ENCODE assay signal across 10 mouse cellular contexts in genomic region chr4:128855613-128856040, GRCm38 (mm10). TPM values are rescaled to one million over a fixed set of nuclear protein-coding genes. Genes with fewer than 3 reads are reported as not detected.
DNase-seq lines count a peak whose midpoint lies in the region; ATAC-seq and TF ChIP-seq lines count a peak whose summit lies in the region.
"Had no signal": no experiment of that assay in that cellular context is flagged by ENCODE, and none has a peak within 500 bp of the region (broad histone marks: within the 10 kb centered on the region; RNA-seq: fewer than 3 reads in every experiment).

No protein-coding gene starts in this region.

- no peaks in the 10 kb centered on the region for H3K4me1 ChIP-seq in cerebellum, adult 2 months (ENCODE audit: control insufficient read depth, insufficient read depth, low read length)
- no peaks in the 10 kb centered on the region for H3K4me1 ChIP-seq in hindbrain, embryonic 16.5 days (ENCODE audit: control insufficient read depth, insufficient read depth, low read depth, low read length)
- H3K4me1 ChIP-seq: embryonic facial prominence, embryonic 12.5 days had no signal

- no peaks in the 10 kb centered on the region for H3K27me3 ChIP-seq in cerebellum, adult 2 months (ENCODE audit: control insufficient read depth, insufficient read depth, low read length)
- no peaks in the 10 kb centered on the region for H3K27me3 ChIP-seq in hindbrain, embryonic 16.5 days (replicated peaks; ENCODE audit: control insufficient read depth, insufficient read depth, low read length)
- H3K27me3 ChIP-seq: embryonic facial prominence, embryonic 12.5 days; neural tube, embryonic 13.5 days had no signal

- 35% methylated on average over 4 of the region's 4 CpGs for WGBS in cerebellum, adult 2 months
- WGBS in hindbrain, embryonic 16.5 days: 68% methylated on average over 4 of the region's 4 CpGs

- ATAC-seq in cerebellum, adult (ENCODE audit: insufficient number of reproducible peaks, low FRiP score, low TSS enrichment): no peak
- peak; percentile 86 for ATAC-seq in megakaryocyte-erythroid progenitor cell, adult 5-6 weeks (replicated peaks; ENCODE audit: low FRiP score, low TSS enrichment, poor library complexity, severe bottlenecking)
- ATAC-seq in hindbrain, embryonic 16.5 days: no peak

- no peak overlapping the region for H3K4me2 ChIP-seq in hindbrain, embryonic 16.5 days (ENCODE audit: low read length)
- H3K4me2 ChIP-seq: embryonic facial prominence, embryonic 12.5 days; neural tube, embryonic 13.5 days had no signal

- no peak for TF ChIP-seq CTCF in cerebellum, adult 2 months (IDR thresholded peaks at IDR 0.05; ENCODE audit: borderline replicate concordance, insufficient read depth, low read depth, low read length)

- intact Hi-C loops in left cerebral cortex, postnatal 36 days (cut with DNase I): loop anchor here (5.0 kb wide), 4 partner anchors 43 to 243 kb away; partner anchors contain the start of gene Zscan20

- H3K27ac ChIP-seq in cerebellum, adult 2 months (ENCODE audit: insufficient read depth, low read length): no peak overlapping the region
- no peak overlapping the region for H3K27ac ChIP-seq in hindbrain, embryonic 16.5 days (ENCODE audit: low read depth, low read length)
- H3K27ac ChIP-seq: embryonic facial prominence, embryonic 12.5 days; neural tube, embryonic 13.5 days had no signal

- no peak overlapping the region for H3K4me3 ChIP-seq in cerebellum, adult 2 months (replicated peaks; ENCODE audit: insufficient read depth, low read depth, low read length)
- H3K4me3 ChIP-seq in hindbrain, embryonic 16.5 days (ENCODE audit: low read length): no peak overlapping the region
- H3K4me3 ChIP-seq: embryonic facial prominence, embryonic 12.5 days; neural tube, embryonic 13.5 days had no signal

- no peak for TF ChIP-seq POLR2A in cerebellum, adult 2 months (IDR thresholded peaks at IDR 0.05; ENCODE audit: borderline replicate concordance, insufficient read depth, low read length)

- no peaks in the 10 kb centered on the region; the same call in 1 of the 2 replicates for H3K9me3 ChIP-seq in hindbrain, embryonic 16.5 days (ENCODE audit: control insufficient read depth, low read length)
- H3K9me3 ChIP-seq: embryonic facial prominence, embryonic 12.5 days; neural tube, embryonic 13.5 days had no signal

- no peak overlapping the region for H3K9ac ChIP-seq in hindbrain, embryonic 16.5 days (ENCODE audit: low read depth, low read length)
- H3K9ac ChIP-seq: embryonic facial prominence, embryonic 12.5 days; neural tube, embryonic 13.5 days had no signal

- peak; percentile 29 to 41 for DNase-seq in cerebellum, adult 2 months
- peak; percentile 52 to 56 for DNase-seq in heart, adult 18-20 months
- DNase-seq in kidney, postnatal 10 days: peak; percentile 89
- no peak for DNase-seq in left cerebral cortex, postnatal 36 days (ENCODE audit: low spot score in 2 of 2)
- no peak for DNase-seq in embryo, embryonic 11 days

- H3K36me3 ChIP-seq in hindbrain, embryonic 16.5 days (ENCODE audit: control insufficient read depth, insufficient read depth, low read length): no peaks in the 10 kb centered on the region
- H3K36me3 ChIP-seq: embryonic facial prominence, embryonic 12.5 days; neural tube, embryonic 13.5 days had no signal

RNA-seq across cellular contexts. Expression of gene Trim62, which starts 27.8 kb away (rescaled TPM):
- 107 and 129 TPM in 2 replicates for polyA plus RNA-seq in cerebellum, adult 2 months (2012; rRNA removed)
- total RNA-seq in heart, adult 18-20 months (2021): 1 to 10 TPM; 1.1 to 1.3 TPM
- 0.54 and 0.79 TPM in 2 replicates for total RNA-seq in megakaryocyte-erythroid progenitor cell, adult 5-6 weeks (2014; fragmentation: Nextera tagmentation)
- 0.38 TPM in 1 of 2 replicates, not detected in the other for total RNA-seq in megakaryocyte-erythroid progenitor cell, adult 5-6 weeks (2017)
- 23.8 and 25.1 TPM in 2 replicates for polyA plus RNA-seq in hindbrain, embryonic 16.5 days (2015; fragmentation: Nextera tagmentation; extraction: Ambion mirVana)
- total RNA-seq in left cerebral cortex, postnatal 36 days (2021): 10 to 100 TPM; 17.6 to 18.9 TPM

RNA-seq across cellular contexts. Expression of gene Zfp362, which starts 49.8 kb away (rescaled TPM):
- 24.8 and 25.5 TPM in 2 replicates for polyA plus RNA-seq in cerebellum, adult 2 months (2012; rRNA removed)
- 1 to 10 TPM; 9.9 TPM for total RNA-seq in heart, adult 18-20 months (2021)
- 28.5 and 38.2 TPM in 2 replicates for total RNA-seq in megakaryocyte-erythroid progenitor cell, adult 5-6 weeks (2014; fragmentation: Nextera tagmentation)
- total RNA-seq in megakaryocyte-erythroid progenitor cell, adult 5-6 weeks (2017): 2.8 and 7.4 TPM in 2 replicates
- polyA plus RNA-seq in hindbrain, embryonic 16.5 days (2015; fragmentation: Nextera tagmentation; extraction: Ambion mirVana): 29.8 and 33.2 TPM in 2 replicates
- 10 to 100 TPM; 30.0 to 31.6 TPM for total RNA-seq in left cerebral cortex, postnatal 36 days (2021)

Comparison
In these comparisons a context has a peak if more than half of its experiments do, and no peak if none do; other contexts are left out.
1. DNase-seq: peak in cerebellum, adult 2 months (2 of 2), heart, adult 18-20 months (2 of 2) and kidney, postnatal 10 days (single experiment); none in left cerebral cortex, postnatal 36 days (0 of 2) and embryo, embryonic 11 days (single experiment).
2. RNA of gene Trim62, which starts 27.8 kb away (total RNA-seq): 17.6 to 18.9 TPM in left cerebral cortex, postnatal 36 days; 1.1 to 1.3 TPM in heart, adult 18-20 months and 0.38 to 0.79 TPM in megakaryocyte-erythroid progenitor cell, adult 5-6 weeks; every median in the first group is over 4 times any median in the second.